ENCODE assay signal across 24 mouse cellular contexts in genomic region chr13:64445254-64445920, GRCm38 (mm10). TPM values are rescaled to one million over a fixed set of nuclear protein-coding genes. Genes with fewer than 3 reads are reported as not detected.
"Had no signal": no experiment of that assay in that cellular context is flagged by ENCODE, and none has a peak within 500 bp of the region (broad histone marks: within the 10 kb centered on the region; RNA-seq: fewer than 3 reads in every experiment).

No protein-coding gene starts in this region.

- H3K4me2 ChIP-seq: lung, embryonic 15.5 days; midbrain, embryonic 11.5 days; midbrain, embryonic 13.5 days; neural tube, embryonic 12.5 days; stomach, embryonic 15.5 days had no signal

- ATAC-seq: liver, postnatal 0 days; lung, postnatal 0 days; midbrain, embryonic 13.5 days; midbrain, embryonic 16.5 days had no signal

- H3K36me3 ChIP-seq: lung, embryonic 15.5 days; midbrain, embryonic 13.5 days; neural tube, embryonic 12.5 days; stomach, embryonic 15.5 days had no signal

- H3K27me3 ChIP-seq: lung, embryonic 15.5 days; megakaryocyte, embryonic 14.5 days; midbrain, embryonic 13.5 days; neural tube, embryonic 12.5 days; stomach, embryonic 15.5 days had no signal

- H3K9me3 ChIP-seq: lung, embryonic 15.5 days; megakaryocyte, embryonic 14.5 days; midbrain, embryonic 13.5 days; neural tube, embryonic 12.5 days; stomach, embryonic 15.5 days had no signal

- H3K4me3 ChIP-seq: lung, embryonic 15.5 days; megakaryocyte, embryonic 14.5 days; midbrain, embryonic 13.5 days; neural tube, embryonic 12.5 days; stomach, embryonic 15.5 days had no signal

- H3K27ac ChIP-seq: lung, embryonic 15.5 days; macrophage; midbrain, embryonic 13.5 days; neural tube, embryonic 12.5 days; stomach, embryonic 15.5 days; stomach, postnatal 0 days had no signal

- H3K4me1 ChIP-seq: lung, embryonic 15.5 days; midbrain, embryonic 13.5 days; neural tube, embryonic 12.5 days; stomach, embryonic 15.5 days had no signal

- H3K9ac ChIP-seq: liver, postnatal 0 days; lung, embryonic 15.5 days; midbrain, embryonic 13.5 days; neural tube, embryonic 12.5 days; stomach, embryonic 15.5 days had no signal

- DNase-seq: liver, postnatal 0 days; lung, adult 2 months; lung, postnatal 14 days; lung, postnatal 36 days; right cerebral cortex, postnatal 14 days; thymus, adult 2 months; thymus, postnatal 25 days; thymus, postnatal 4 days had no signal

RNA-seq across cellular contexts. Expression of gene Fam240b, which starts 52.2 kb away (rescaled TPM):
- total RNA-seq: megakaryocyte progenitor cell, adult 5-6 weeks; monocyte, adult 5-6 weeks; neutrophil, adult 5-6 weeks had no signal
- polyA plus RNA-seq: liver, postnatal 0 days; lung, adult 2 months; lung, embryonic 15.5 days; lung, postnatal 0 days; macrophage; midbrain, embryonic 11.5 days; midbrain, embryonic 13.5 days; neural tube, embryonic 12.5 days; spleen, adult 2 months; stomach, embryonic 15.5 days; stomach, postnatal 0 days; testis, adult 2 months; thymus, adult 2 months; urinary bladder, adult 2 months had no signal
